Mouse (Mus musculus): ENCODE results near the gene Zmpste24.

GRCm38 (mm10) chr4:121090211-121090610, 7.8 kb downstream of the Zmpste24 start:
- no peak for TF ChIP-seq GATA1 (IDR thresholded peaks at IDR 0.05; ENCODE audit: borderline replicate concordance, low read length)
- no peak for TF ChIP-seq FLI1 (IDR thresholded peaks at IDR 0.05; ENCODE audit: low read length)
